Mouse (Mus musculus) CH12.LX (cell line): ENCODE data around the gene Tmem206.

Experiments used
- CHD2 ChIP-seq: IDR thresholded peaks from 2 replicates; pipeline ENCODE4 v1.6.1; 2011; ENCODE audit warnings: low read length, improper control_type of control experiment
- CTCF ChIP-seq, 2 experiments: IDR thresholded peaks in 1 of 2; conservative IDR thresholded peaks in 1 of 2; 2 replicates each; pipeline ENCODE4 v1.5.1; 2011 to 2012; ENCODE audit warnings: low read depth in 2 of 2, low read length in 2 of 2, improper control_type of control experiment in 1 of 2, inconsistent platforms in 1 of 2, mild to moderate bottlenecking in 1 of 2, moderate library complexity in 1 of 2
- ETS1 ChIP-seq: conservative IDR thresholded peaks from 2 replicates; pipeline ENCODE4 v1.6.1; 2012; ENCODE audit warnings: low read depth, mild to moderate bottlenecking, inconsistent platforms, low read length, improper control_type of control experiment, moderate library complexity
- MAX ChIP-seq: IDR thresholded peaks from 2 replicates; pipeline ENCODE4 v1.6.1; 2011; ENCODE audit warnings: low read length, improper control_type of control experiment
- MAZ ChIP-seq: IDR thresholded peaks from 2 replicates; pipeline ENCODE4 v1.6.1; 2012; ENCODE audit warnings: low read depth, mild to moderate bottlenecking, inconsistent platforms, low read length, improper control_type of control experiment, moderate library complexity
- MEF2A ChIP-seq: IDR thresholded peaks from 2 replicates; pipeline ENCODE4 v1.6.1; 2014; ENCODE audit warnings: low read depth, mild to moderate bottlenecking, inconsistent platforms, low read length, improper control_type of control experiment, borderline replicate concordance
- POLR2A ChIP-seq: IDR thresholded peaks from 2 replicates; pipeline ENCODE4 v1.6.1; 2011; ENCODE audit warnings: low read depth, mild to moderate bottlenecking, improper control_type of control experiment, low read length
- POLR2AphosphoS2 ChIP-seq: IDR thresholded peaks from 2 replicates; pipeline ENCODE4 v1.6.1; 2011; ENCODE audit warnings: low read depth, low read length, improper control_type of control experiment
- SMC3 ChIP-seq: IDR thresholded peaks from 2 replicates; pipeline ENCODE4 v1.6.1; 2011; ENCODE audit warnings: low read depth, low read length, improper control_type of control experiment
- UBTF ChIP-seq: IDR thresholded peaks from 2 replicates; pipeline ENCODE4 v1.6.1; 2012; ENCODE audit warnings: low read depth, mild to moderate bottlenecking, inconsistent platforms, low read length, improper control_type of control experiment, moderate library complexity
- USF1 ChIP-seq: IDR thresholded peaks from 2 replicates; pipeline ENCODE4 v1.6.1; 2014; ENCODE audit warnings: low read depth, mild to moderate bottlenecking, inconsistent platforms, low read length, improper control_type of control experiment

- TF ChIP-seq MAZ (no peak), MAX (no peak), CTCF (conservative IDR thresholded peaks at IDR 0.05 in 1 of 2, IDR thresholded peaks at IDR 0.05 in 1 of 2; ENCODE audit: low read depth in 2 of 2, low read length in 2 of 2) (no peak), POLR2A (no peak), UBTF (no peak), POLR2AphosphoS2 (no peak), ETS1 (no peak), USF1 (no peak), SMC3 (no peak), CHD2 (no peak), MEF2A (no peak)
Observed at GRCm38 (mm10) chr1:191328019-191328441, 2.3 kb downstream of the Tmem206 start.
